Mouse (Mus musculus) cerebellum, postnatal 10 days (tissue): ENCODE measurements at regions not wholly inside any gene's neighbourhood (a gene's known extent, or its start where the extent isn't known, plus 50 kb on each side); places are given as distances from the start of the nearest gene placed in this dataset.

ENCODE experiments used
- DNase-seq, 2 experiments: peaks; one replicate each; pipeline ENCODE4 v3.0.0; 2021; ENCODE audit warnings: mixed read lengths in 2 of 2

- DNase-seq: peak; percentile 13 to 51
Measured at GRCm38 (mm10) chr11:111155023-111155422, 89.1 kb downstream of the Kcnj2 start.

GRCm38 (mm10) chr11:111155747-111156146, 89.8 kb downstream of the Kcnj2 start:
- DNase-seq: no peak

- no peak for DNase-seq
Measured at GRCm38 (mm10) chr11:111159299-111159698, 93.3 kb downstream of the Kcnj2 start.

- DNase-seq: no peak
Measured at GRCm38 (mm10) chr11:111164907-111165306, 98.9 kb downstream of the Kcnj2 start.

DNA sequence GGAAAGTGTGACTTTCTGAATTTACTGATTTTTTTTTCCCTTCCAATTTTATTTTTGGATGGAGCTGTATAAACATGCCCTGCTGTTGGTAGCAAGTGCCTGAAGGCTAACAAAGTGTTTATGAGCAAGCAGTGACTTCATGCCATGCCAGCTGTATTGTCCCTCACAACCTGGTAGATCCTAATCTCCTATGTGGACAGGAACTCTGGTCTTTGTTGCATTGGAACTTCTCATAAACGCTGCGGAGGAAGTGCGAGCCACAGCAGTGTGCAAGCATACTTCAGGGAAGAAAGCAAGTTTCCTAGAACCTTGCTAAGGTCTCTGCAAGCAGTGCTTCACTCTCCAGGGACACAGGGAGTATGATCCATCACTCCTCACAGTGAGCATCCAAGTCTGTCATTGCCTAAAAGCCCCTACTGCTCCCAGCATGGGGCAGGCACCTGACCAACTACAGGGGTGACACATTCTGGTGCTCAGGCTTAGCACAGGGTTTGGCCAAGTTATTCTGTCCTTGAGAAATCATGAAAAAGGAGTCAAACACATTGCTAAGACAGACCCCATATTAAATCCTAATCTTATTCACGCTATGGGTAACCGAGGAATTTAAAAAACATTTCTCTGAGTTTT, 104.3 kb downstream of the Kcnj2 start:
- DNase-seq: peak; percentile 42 to 69

DNA sequence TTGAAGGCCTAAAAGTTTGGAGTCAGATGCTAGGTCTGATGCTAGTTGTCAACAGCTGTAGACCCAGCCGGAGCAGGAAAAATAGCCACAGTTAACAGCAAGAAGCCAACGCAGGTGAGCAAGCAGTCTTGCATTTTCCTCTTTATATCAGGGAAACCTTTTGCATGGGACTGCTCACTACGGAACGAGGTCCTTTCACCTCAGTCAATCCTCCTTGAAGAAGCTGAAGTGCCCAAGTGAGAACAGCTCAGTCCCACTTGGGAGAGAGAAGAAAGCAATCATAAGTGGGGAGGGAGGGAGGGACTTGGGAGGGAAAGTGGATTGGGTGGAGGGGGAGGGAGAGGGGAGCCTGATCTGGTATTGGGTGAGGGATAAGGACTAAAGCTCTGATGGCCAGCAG, 107.6 kb downstream of the Kcnj2 start:
- DNase-seq: no peak

GRCm38 (mm10) chr11:111175566-111175965, 109.6 kb downstream of the Kcnj2 start:
- DNase-seq: no peak

- DNase-seq: peak; percentile 59 to 77
Measured at GRCm38 (mm10) chr11:111177516-111177915, 111.6 kb downstream of the Kcnj2 start.

DNA sequence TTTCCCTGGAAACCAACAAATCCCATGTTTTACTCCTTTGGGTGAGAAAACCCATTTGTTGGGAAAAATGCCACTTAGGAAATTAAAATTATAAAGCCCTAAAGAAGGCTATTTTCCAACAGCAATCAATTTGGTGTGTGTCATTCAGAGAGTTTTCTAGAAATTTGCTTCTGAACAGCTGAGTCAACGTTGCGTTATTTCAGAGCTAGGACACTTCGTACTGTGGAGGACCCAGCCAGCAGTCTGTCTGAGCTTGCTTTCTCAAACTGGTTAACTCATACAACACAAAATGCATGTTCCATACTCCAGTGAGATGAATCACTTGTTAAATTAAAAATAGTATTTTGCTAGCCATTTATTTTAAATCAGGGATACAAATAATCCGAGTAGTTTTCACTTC, 131.5 kb downstream of the Kcnj2 start:
- no peak for DNase-seq

DNA sequence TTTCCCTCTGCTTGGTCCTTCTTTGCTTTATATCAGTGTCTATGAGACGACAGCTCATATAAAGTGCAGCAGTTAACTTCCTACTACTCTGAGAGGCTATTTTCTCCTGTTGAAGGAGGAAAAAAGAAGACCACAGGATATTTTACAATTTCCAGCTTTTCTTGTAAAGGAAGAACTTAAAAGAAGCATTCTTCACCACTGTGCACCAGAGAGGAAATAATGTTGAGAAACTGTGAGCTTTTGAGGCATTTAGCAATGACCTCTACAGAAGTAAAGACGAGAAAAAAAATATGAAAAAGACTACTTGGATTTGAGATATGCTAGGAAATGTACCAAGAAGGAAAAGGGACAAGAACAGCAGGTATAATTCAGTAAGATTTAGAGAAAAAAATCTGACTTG, 134.5 kb downstream of the Kcnj2 start:
- no peak for DNase-seq

GRCm38 (mm10) chr11:111202780-111203179, 136.8 kb downstream of the Kcnj2 start:
- DNase-seq: no peak

GRCm38 (mm10) chr11:111210565-111210964, 144.6 kb downstream of the Kcnj2 start:
- no peak for DNase-seq

- peak in 1 of 2 experiments; percentile 12 for DNase-seq
Measured at GRCm38 (mm10) chr11:111212038-111212701, 146.2 kb downstream of the Kcnj2 start.

- no peak for DNase-seq
Measured at GRCm38 (mm10) chr11:111212702-111213328, 146.9 kb downstream of the Kcnj2 start.

GRCm38 (mm10) chr11:111215006-111215405, 149.0 kb downstream of the Kcnj2 start:
- peak; percentile 40 to 56 for DNase-seq

DNA sequence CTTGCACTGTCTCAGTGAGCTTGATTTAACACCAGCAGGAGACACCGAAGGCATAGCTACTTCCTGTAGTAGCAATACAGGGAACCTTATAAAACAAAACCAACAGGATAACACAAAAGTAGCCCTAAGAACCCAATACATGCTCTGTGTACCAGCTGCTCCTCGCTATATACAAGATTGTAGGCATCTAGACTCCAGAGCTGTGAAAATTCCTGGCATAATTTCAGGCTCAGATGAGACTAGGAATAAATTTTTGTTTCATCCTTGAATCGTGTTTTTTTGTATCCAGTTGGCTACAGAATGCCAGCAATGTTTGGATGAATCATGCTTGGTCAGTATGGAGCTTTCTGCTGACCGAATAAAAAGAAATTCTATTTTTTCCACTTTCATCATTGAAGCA, 157.9 kb downstream of the Kcnj2 start:
- DNase-seq: no peak

DNA sequence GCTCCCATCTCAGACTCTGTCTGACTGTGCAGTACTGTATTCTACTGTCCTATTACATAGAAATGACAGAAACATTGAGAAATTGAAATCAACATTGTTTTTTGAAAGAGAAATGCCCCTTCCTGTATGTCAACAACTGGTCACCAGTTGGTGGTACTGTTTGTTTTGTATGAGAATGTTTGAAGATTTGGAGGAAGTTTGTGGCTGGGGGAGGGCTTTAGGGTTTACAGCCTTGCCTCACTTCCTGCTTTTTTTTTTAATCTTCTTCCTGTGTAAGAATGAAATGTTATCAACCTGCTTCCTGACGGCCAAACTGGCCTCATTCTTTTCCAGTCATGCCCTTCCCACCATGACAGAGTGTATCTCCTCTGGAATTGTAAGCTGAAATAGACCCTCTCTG, 161.3 kb downstream of the Kcnj2 start:
- DNase-seq: no peak

DNA sequence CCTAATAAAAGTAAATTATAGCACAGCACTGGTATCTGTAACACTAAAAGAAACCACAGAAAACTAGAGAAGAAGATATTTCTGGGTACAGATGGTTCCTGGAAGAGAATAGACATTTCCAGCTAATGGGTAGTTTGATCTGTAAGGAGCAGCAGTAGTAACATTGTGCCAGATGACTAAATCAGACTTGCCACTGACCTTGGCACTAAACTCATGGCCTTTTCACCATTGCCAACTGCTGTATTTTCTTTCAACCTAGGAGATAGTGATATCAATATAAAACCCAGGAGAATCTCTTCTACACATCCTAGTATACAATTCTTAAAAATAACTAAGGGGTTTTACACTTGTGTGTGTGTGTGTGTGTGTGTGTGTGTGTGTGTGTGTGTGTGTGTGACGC, 170.8 kb downstream of the Kcnj2 start:
- no peak for DNase-seq

DNA sequence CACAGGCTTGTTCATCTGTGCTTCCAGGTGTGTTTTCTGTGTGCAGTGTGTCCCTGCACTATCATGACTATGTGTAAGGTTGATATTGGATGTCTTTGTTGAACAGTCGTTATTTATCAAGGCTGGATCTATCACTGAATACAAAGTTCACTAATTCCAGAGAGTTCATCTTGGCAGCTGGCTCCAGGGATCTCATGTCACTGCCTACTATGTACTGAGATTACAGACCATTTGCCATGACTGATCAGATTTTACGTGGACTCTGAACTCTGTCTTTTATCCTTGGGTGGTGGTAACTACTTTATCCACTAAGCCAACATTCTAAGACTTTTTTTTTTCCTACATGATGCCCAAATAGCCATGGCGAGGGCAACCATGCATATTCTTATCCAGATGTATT, 173.8 kb downstream of the Kcnj2 start:
- no peak for DNase-seq

- DNase-seq: no peak
Measured at GRCm38 (mm10) chr11:111252226-111252625, 186.3 kb downstream of the Kcnj2 start.

DNA sequence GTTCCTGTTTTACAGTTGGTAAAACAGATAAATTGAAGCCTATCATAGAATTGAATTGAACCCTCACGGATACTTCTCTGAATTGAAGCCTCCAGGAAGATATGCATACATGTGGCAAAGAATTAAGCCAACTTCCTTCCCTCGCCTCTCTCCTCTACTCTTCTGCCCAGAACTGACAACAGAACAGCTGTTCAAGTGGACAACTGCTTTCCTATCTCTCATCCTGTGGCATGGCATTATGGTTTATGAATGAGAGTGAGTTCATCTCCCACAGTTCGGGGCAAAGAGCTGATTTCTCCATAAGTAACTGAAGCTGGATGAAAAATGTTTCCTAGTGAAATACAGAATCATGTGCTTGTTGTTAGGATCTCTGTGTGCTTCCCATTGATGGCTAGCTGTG, 190.6 kb downstream of the Kcnj2 start:
- DNase-seq: no peak

DNA sequence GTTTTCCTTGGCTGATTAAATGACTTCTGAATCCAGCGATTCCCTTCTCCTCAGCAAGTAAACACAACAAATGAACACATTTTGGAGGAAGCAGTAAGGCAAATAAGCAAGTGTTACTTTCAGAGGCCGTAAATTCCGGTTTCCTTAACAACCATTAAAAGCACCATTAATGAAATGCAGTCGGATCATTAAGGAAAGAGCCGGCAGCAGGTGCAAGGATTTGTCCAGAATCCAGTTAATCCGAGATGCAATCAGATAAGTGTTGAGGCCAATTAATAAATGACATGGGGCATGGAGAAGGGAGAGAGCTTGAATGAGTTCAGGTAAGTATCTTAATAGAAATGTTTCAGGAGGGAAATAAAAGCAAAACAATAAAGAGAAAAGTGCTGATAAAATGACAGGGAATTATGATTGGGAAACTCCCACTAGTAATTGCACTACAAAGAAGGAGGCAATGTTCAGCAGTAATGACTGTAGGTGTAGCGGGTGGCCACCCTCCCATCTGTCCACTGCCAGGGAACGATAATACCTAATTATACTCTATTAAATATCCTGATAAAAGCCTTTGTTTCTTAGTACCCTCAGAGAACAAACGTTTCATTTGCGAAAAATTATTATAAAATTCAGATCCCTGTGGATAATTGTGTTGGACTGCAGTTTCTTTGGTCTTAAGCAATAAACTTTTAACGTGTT, 194.9 kb downstream of the Kcnj2 start:
- DNase-seq: no peak

GRCm38 (mm10) chr11:111273651-111274050, 207.7 kb downstream of the Kcnj2 start:
- no peak for DNase-seq

- DNase-seq: no peak
Measured at GRCm38 (mm10) chr11:111280769-111281168, 214.8 kb downstream of the Kcnj2 start.
